Mouse (Mus musculus): Measurements from ENCODE around the gene Vps45. TPM values are rescaled to one million over a fixed set of nuclear protein-coding genes. Genes with fewer than 3 reads are reported as not detected.
A peak's percentile ranks its signal among the peaks of the same experiment; 100 is the strongest.
"Not testable (repeated sequence)": the region's sequence is repeated elsewhere in the genome, so short reads cannot be mapped to it uniquely, and the experiment has no call there.

The Vps45 gene
- polyA plus RNA-seq, 1 experiment from 2014 or later, result 62.9 TPM

GRCm38 (mm10) chr3:96051186-96051585 is 7.1 kb downstream of the Vps45 start:
- Histone ChIP-seq H3K9me3 (no peaks in the 10 kb centered on the region), H3K4me3 (no peak overlapping the region), H3K27ac (no peak overlapping the region), H3K4me2 (no peak overlapping the region), H3K27me3 (no peaks in the 10 kb centered on the region), H3K4me1 (replicated peaks) (peaks cover 9% of the 10 kb centered on the region; the same call in 1 of the 2 replicates), H3K36me3 (peaks cover 32% of the 10 kb centered on the region), H3K9ac (no peak overlapping the region)
- no peak for ATAC-seq (ENCODE audit: low FRiP score)
- WGBS, result 80% methylated on average over 4 of the region's 4 CpGs

- no peak overlapping the region for H3K27ac ChIP-seq
- 0 out of 2 replicates have a peak, but pooled peaks cover 5% of the 10 kb centered on the region for H3K4me1 ChIP-seq (replicated peaks)
- no peaks in the 10 kb centered on the region for H3K27me3 ChIP-seq
- peak overlapping the region; percentile 14; the same call in 1 of the 2 replicates for H3K9ac ChIP-seq
- no peaks in the 10 kb centered on the region for H3K9me3 ChIP-seq
- H3K4me2 ChIP-seq, result no peak overlapping the region
- 71% methylated on average over 7 of the region's 7 CpGs for WGBS
- ATAC-seq (ENCODE audit: low FRiP score), result no peak
- peaks cover 36% of the 10 kb centered on the region for H3K36me3 ChIP-seq
- no peak overlapping the region for H3K4me3 ChIP-seq
These were observed 7.5 kb downstream of the Vps45 start for GRCm38 (mm10) chr3:96050779-96051178.

GRCm38 (mm10) chr3:96044559-96044958 is 13.7 kb downstream of the Vps45 start:
- not testable (repeated sequence) for H3K9ac ChIP-seq; H3K4me2 ChIP-seq; H3K4me3 ChIP-seq; H3K9me3 ChIP-seq; ATAC-seq (ENCODE audit: low FRiP score); H3K4me1 ChIP-seq (replicated peaks); H3K27me3 ChIP-seq; H3K27ac ChIP-seq
- H3K36me3 ChIP-seq, result peaks cover 43% of the 10 kb centered on the region
- 90% methylated on average over 3 of the region's 3 CpGs for WGBS

GRCm38 (mm10) chr3:96043104-96043503 is 15.2 kb downstream of the Vps45 start:
- Histone ChIP-seq H3K9me3 (no peaks in the 10 kb centered on the region), H3K4me1 (replicated peaks) (no peaks in the 10 kb centered on the region), H3K4me3 (no peak overlapping the region), H3K27me3 (no peaks in the 10 kb centered on the region), H3K27ac (no peak overlapping the region), H3K4me2 (no peak overlapping the region), H3K9ac (no peak overlapping the region), H3K36me3 (peaks cover 51% of the 10 kb centered on the region)
- WGBS, result 90% methylated on average over 1 of the region's 1 CpGs
- ATAC-seq (ENCODE audit: low FRiP score), result no peak

GRCm38 (mm10) chr3:96041079-96041478 is 17.2 kb downstream of the Vps45 start:
- no peak for ATAC-seq (ENCODE audit: low FRiP score)
- H3K4me1 ChIP-seq (replicated peaks), result no peaks in the 10 kb centered on the region
- H3K36me3 ChIP-seq, result peaks cover 41% of the 10 kb centered on the region
- no peak overlapping the region for H3K4me3 ChIP-seq
- H3K27me3 ChIP-seq, result no peaks in the 10 kb centered on the region
- H3K9ac ChIP-seq, result no peak overlapping the region
- WGBS, result 91% methylated on average over 6 of the region's 6 CpGs
- H3K4me2 ChIP-seq, result no peak overlapping the region
- H3K27ac ChIP-seq, result no peak overlapping the region
- no peaks in the 10 kb centered on the region for H3K9me3 ChIP-seq

GRCm38 (mm10) chr3:96040663-96041006 is 17.6 kb downstream of the Vps45 start:
- H3K9me3 ChIP-seq, result no peaks in the 10 kb centered on the region
- no peak overlapping the region for H3K9ac ChIP-seq
- H3K4me1 ChIP-seq (replicated peaks), result no peaks in the 10 kb centered on the region
- H3K4me3 ChIP-seq, result no peak overlapping the region
- H3K27me3 ChIP-seq, result no peaks in the 10 kb centered on the region
- ATAC-seq (ENCODE audit: low FRiP score), result no peak
- no peak overlapping the region for H3K27ac ChIP-seq
- H3K4me2 ChIP-seq, result no peak overlapping the region
- WGBS, result 99% methylated on average over 2 of the region's 2 CpGs
- H3K36me3 ChIP-seq, result peaks cover 37% of the 10 kb centered on the region

- no peak for ATAC-seq (ENCODE audit: low FRiP score)
- 85% methylated on average over 9 of the region's 9 CpGs for WGBS
- Histone ChIP-seq H3K4me3 (no peak overlapping the region), H3K9me3 (no peaks in the 10 kb centered on the region), H3K4me1 (replicated peaks) (no peaks in the 10 kb centered on the region), H3K36me3 (peaks cover 31% of the 10 kb centered on the region), H3K4me2 (no peak overlapping the region), H3K9ac (no peak overlapping the region), H3K27ac (no peak overlapping the region), H3K27me3 (no peaks in the 10 kb centered on the region)
These were observed 18.2 kb downstream of the Vps45 start for GRCm38 (mm10) chr3:96039857-96040662.

- ATAC-seq (ENCODE audit: low FRiP score), result no peak
- 93% methylated on average over 4 of the region's 4 CpGs for WGBS
- H3K27ac ChIP-seq, result no peak overlapping the region
These were observed 19.4 kb downstream of the Vps45 start for GRCm38 (mm10) chr3:96038851-96039250.

GRCm38 (mm10) chr3:96038156-96038555 is 20.1 kb downstream of the Vps45 start:
- H3K4me2 ChIP-seq, result no peak overlapping the region
- H3K27me3 ChIP-seq, result no peaks in the 10 kb centered on the region
- no peaks in the 10 kb centered on the region for H3K9me3 ChIP-seq
- WGBS, result 88% methylated on average over 5 of the region's 5 CpGs
- no peaks in the 10 kb centered on the region for H3K4me1 ChIP-seq (replicated peaks)
- no peak overlapping the region for H3K27ac ChIP-seq
- H3K9ac ChIP-seq, result no peak overlapping the region
- ATAC-seq (ENCODE audit: low FRiP score), result no peak
- peaks cover 36% of the 10 kb centered on the region for H3K36me3 ChIP-seq
- H3K4me3 ChIP-seq, result no peak overlapping the region

More at GRCm38 (mm10) chr3:96038851-96039250, 19.4 kb downstream of the Vps45 start:
- H3K9me3 ChIP-seq, result no peaks in the 10 kb centered on the region
- peaks cover 30% of the 10 kb centered on the region for H3K36me3 ChIP-seq
- H3K4me3 ChIP-seq, result no peak overlapping the region
- no peak overlapping the region for H3K4me2 ChIP-seq
- H3K4me1 ChIP-seq (replicated peaks), result no peaks in the 10 kb centered on the region
- H3K9ac ChIP-seq, result no peak overlapping the region
- no peaks in the 10 kb centered on the region for H3K27me3 ChIP-seq

GRCm38 (mm10) chr3:96036796-96037195 is 21.5 kb downstream of the Vps45 start:
- H3K9ac ChIP-seq, result no peak overlapping the region
- H3K9me3 ChIP-seq, result no peaks in the 10 kb centered on the region
- H3K4me1 ChIP-seq (replicated peaks), result no peaks in the 10 kb centered on the region
- ATAC-seq (ENCODE audit: low FRiP score), result no peak
- peaks cover 46% of the 10 kb centered on the region for H3K36me3 ChIP-seq
- no peak overlapping the region for H3K27ac ChIP-seq
- H3K4me2 ChIP-seq, result no peak overlapping the region
- no peaks in the 10 kb centered on the region for H3K27me3 ChIP-seq
- WGBS, result 90% methylated on average over 6 of the region's 6 CpGs
- no peak overlapping the region for H3K4me3 ChIP-seq

- Histone ChIP-seq H3K27me3 (no peaks in the 10 kb centered on the region), H3K9me3 (no peaks in the 10 kb centered on the region), H3K4me1 (replicated peaks) (no peaks in the 10 kb centered on the region), H3K27ac (no peak overlapping the region), H3K9ac (no peak overlapping the region), H3K4me2 (no peak overlapping the region), H3K36me3 (peaks cover 41% of the 10 kb centered on the region), H3K4me3 (no peak overlapping the region)
- no peak for ATAC-seq (ENCODE audit: low FRiP score)
- WGBS, result 67% methylated on average over 4 of the region's 4 CpGs
These were observed 25.2 kb downstream of the Vps45 start for GRCm38 (mm10) chr3:96033046-96033445.

- Histone ChIP-seq H3K27ac (no peak overlapping the region), H3K4me1 (replicated peaks) (no peaks in the 10 kb centered on the region), H3K9ac (no peak overlapping the region), H3K36me3 (peaks cover 45% of the 10 kb centered on the region), H3K4me3 (no peak overlapping the region), H3K27me3 (no peaks in the 10 kb centered on the region), H3K9me3 (no peaks in the 10 kb centered on the region), H3K4me2 (no peak overlapping the region)
- no peak for ATAC-seq (ENCODE audit: low FRiP score)
- WGBS, result 94% methylated on average over 6 of the region's 6 CpGs
These were observed 25.6 kb downstream of the Vps45 start for GRCm38 (mm10) chr3:96032652-96033017.

- Histone ChIP-seq H3K9ac (no peak overlapping the region), H3K9me3 (no peaks in the 10 kb centered on the region), H3K4me1 (replicated peaks) (no peaks in the 10 kb centered on the region), H3K36me3 (peaks cover 50% of the 10 kb centered on the region), H3K27me3 (no peaks in the 10 kb centered on the region), H3K27ac (no peak overlapping the region), H3K4me3 (no peak overlapping the region), H3K4me2 (no peak overlapping the region)
- WGBS, result 87% methylated on average over 6 of the region's 6 CpGs
- ATAC-seq (ENCODE audit: low FRiP score), result no peak
These were observed 26.1 kb downstream of the Vps45 start for GRCm38 (mm10) chr3:96031991-96032651.

Data from hindbrain, embryonic 13.5 days (tissue).